Mouse (Mus musculus) C2C12 (cell line): ENCODE measurements around the gene Ift20.

Experiments used
- CTCF ChIP-seq: IDR thresholded peaks from one replicate; pipeline ENCODE4 v1.5.1; 2011; ENCODE audit not compliant: control insufficient read depth, insufficient read depth, insufficient read length
- USF1 ChIP-seq: IDR thresholded peaks from one replicate; pipeline ENCODE4 v1.6.1; 2011; ENCODE audit warnings: low read depth, mild to moderate bottlenecking, control low read depth, moderate library complexity

DNA sequence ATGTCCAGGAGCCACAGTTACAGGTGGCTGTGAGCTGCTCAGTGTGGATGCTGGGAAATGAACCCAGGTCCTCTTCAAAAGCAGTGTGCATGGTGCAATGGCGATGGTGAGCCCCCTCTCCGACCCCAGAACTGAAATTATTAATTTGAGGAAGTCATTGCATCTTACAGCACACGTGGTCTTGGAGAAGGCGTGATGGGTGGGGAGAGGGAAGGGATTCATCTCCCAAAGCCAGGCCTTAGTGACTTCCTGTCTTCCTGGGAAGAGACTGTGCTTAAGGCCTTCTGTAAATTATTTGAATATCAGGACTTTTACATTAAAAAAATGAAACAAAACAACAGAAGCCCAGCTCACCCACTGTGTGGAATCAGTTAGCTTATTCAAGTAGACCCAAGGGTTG lies 19.9 kb downstream of the Ift20 start:
- no peak for TF ChIP-seq CTCF
- TF ChIP-seq USF1: no peak
